Mouse (Mus musculus): ENCODE measurements around the gene Gm17349.
"Not testable (repeated sequence)": the region's sequence is repeated elsewhere in the genome, so short reads cannot be mapped to it uniquely, and the experiment has no call there.

Gene Gm17349

DNA sequence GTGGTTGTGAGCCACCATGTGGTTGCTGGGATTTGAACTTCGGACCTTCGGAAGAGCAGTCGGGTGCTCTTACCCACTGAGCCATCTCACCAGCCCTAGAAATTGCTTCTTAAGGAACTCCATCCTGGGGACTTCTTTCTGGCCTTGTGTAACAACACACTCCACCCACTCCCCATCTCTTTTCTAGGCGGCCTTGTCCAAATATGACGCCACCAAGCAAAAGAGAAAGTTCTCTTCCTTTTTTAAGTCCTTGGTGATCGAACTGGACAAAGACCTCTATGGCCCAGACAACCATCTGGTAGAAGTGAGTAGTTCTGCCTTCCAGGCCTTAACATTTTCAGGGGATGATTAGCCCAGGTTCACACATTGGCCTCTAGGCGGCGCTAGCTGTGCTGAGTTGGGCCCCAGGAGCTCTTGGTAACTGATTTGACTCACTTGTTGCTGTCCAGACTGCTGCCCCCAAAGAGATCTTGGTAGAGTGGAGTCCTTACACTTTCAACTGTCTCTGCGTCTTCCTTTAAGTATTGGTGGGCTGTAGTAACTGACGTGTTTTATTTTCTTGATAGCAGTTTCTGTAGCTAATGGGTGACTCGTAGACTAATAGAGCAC is at the start of gene Gm17349:
Gene Gm17349, minus strand, starts transcription at position 51 of the 609 bp plus-strand sequence.
- no peak for DNase-seq (ENCODE audit: low spot score in 2 of 2)

- DNase-seq (ENCODE audit: low spot score in 2 of 2): no peak
These were observed 48.9 kb upstream of the Gm17349 start for GRCm38 (mm10) chr15:99754204-99754603.

- DNase-seq (ENCODE audit: low spot score in 2 of 2): no peak
These were observed 34.9 kb upstream of the Gm17349 start for GRCm38 (mm10) chr15:99740229-99740628.

GRCm38 (mm10) chr15:99736675-99737074 is 31.4 kb upstream of the Gm17349 start:
- no peak for DNase-seq (ENCODE audit: low spot score in 2 of 2)

GRCm38 (mm10) chr15:99735631-99736030 is 30.3 kb upstream of the Gm17349 start:
- DNase-seq (ENCODE audit: low spot score in 2 of 2): peak; percentile 100

DNA sequence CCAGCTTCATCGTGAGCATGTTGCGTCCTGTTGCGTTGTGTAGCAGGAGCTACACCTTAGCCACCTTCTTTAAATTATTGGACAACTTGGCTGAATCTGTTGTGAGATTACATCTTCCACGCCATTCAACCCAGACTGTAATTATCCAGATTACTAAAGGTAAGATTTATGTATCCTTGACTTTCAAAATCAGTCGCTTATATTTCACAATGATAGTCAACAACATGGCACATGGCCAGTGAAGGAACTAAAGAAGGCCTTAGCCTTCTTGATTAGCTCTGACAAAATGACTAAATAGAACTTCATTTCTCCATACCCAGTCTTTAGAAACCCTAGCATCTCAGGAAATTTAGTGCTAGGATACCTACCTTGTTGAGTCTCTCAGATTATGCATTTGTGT is 27.9 kb upstream of the Gm17349 start:
- DNase-seq (ENCODE audit: low spot score in 2 of 2): no peak

DNA sequence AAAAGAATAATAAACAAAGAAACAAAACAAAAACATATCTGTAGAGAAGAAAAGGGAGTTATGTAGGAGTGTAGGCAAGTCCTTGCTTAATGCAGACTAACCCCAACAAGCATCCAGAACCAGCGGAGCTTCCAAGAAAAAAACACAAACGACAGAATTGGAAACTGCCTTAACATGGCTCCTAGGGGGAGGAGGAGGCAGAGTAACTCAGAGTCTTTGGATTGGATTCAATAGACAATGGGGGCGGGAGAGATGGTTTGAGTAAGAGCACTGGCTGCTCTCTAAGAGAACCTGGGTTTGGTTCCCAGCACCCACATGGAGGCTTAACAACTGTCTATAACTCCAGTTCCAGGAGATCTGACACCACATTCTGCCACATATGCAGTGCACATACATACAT is 26.4 kb upstream of the Gm17349 start:
- DNase-seq (ENCODE audit: low spot score in 2 of 2): no peak

- no peak for DNase-seq (ENCODE audit: low spot score in 2 of 2)
These were observed 25.9 kb upstream of the Gm17349 start for GRCm38 (mm10) chr15:99731167-99731566.

DNA sequence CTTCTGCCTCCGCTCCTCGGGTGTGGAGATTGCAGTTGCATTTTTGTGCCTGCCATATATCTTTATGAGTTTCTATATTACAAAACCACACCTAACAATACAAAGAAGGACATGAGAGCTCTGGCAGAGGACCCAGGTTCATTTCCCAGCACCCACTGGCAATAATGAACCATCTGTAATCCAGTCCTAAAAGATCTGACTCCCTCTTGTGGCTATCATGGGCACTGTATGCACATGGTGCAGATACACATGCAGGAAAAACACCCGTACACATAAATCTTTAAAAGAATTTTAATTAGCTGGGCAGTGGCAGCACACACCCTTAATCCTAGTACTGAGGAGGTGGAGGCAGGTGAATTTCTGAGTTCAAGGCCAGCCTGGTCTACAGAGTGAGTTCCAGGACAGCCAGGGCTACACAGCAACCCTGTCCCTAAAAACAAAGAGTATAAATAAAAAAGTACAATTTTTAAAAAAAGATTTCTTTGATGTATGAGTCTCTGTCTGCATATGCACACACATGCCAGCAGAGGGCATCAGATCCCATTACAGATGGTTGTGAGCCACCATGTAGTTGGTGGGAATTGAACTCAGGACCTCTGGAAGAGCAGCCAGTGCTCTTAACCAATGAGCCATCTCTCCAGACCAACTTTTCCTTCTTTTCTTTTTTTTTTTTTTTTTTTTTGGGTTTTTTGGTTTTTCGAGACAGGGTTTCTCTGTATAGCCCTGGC is 23.9 kb upstream of the Gm17349 start:
- DNase-seq (ENCODE audit: low spot score in 2 of 2): no peak

- no peak for DNase-seq (ENCODE audit: low spot score in 2 of 2)
These were observed 22.9 kb upstream of the Gm17349 start for GRCm38 (mm10) chr15:99728211-99728610.

- DNase-seq (ENCODE audit: low spot score in 2 of 2): no peak
These were observed 22.2 kb upstream of the Gm17349 start for GRCm38 (mm10) chr15:99727525-99727924.

GRCm38 (mm10) chr15:99727039-99727438 is 21.7 kb upstream of the Gm17349 start:
- not testable (repeated sequence) for DNase-seq (ENCODE audit: low spot score in 2 of 2)

DNA sequence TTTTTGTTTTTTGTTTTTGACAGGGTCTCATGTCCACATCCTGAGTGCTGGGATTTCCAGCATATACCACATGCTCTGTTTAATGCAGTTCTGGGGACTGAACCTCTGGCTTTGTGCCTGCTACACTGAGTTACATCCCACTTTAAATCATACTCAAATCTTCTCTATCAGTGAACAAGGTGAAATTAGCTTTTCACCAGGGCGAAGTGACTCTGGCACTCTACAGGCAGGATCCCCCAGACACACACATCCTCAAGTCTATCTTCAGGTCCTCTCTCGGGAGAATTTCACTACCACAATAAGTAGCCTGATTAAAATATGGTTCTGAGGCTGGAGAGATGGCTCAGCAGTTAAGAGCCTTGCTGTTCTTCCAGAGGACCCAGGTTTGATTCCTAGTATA is 21.3 kb upstream of the Gm17349 start:
- no peak for DNase-seq (ENCODE audit: low spot score in 2 of 2)

DNA sequence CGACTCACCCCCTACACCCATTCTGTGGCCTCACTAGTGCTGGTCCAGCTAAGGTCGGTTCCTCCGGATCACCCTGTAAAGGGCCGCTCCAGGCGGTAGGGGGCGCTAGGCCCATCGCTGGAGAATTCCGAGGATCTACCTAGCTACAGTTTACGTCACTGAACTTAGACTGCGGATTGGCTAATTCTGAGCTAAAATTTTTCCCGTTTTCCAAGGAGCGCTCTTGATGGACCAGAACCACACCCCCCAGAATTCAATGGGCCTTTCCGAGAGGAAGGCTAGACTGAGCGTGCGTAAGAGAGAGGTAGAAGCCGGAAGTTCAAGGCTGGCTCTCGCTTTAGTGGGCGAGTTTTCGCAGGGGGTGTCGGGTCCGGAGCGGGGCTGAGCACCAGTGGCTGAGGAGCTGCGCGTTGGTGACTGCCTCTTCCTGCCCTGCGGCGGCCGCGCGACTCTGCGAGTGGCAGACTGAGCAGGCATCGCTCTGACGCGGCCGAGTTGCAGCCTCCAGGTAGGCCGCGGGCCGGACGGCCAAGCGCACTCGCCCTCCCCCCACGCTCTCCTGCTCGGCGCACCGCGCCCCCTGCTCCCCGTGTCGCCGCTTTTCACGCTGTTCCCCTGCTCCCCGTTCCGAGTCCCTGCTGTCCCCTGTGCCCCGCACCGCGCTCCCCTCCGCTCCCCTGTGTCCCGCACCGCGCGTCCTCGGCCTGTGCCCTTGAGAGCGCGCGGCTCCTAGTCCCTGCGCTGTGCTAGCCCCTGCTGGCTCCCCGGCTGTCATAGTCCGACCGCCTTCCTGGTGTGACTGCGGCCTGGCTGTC is 20.3 kb upstream of the Gm17349 start, which contains the start of gene Cox14:
Gene Cox14, plus strand, starts transcription at position 278 of the 815 bp plus-strand sequence.
- peak; percentile 89 to 92 for DNase-seq (ENCODE audit: low spot score in 2 of 2)

GRCm38 (mm10) chr15:99724292-99725021 is 19.2 kb upstream of the Gm17349 start:
- DNase-seq (ENCODE audit: low spot score in 2 of 2): peak; percentile 67 to 73

GRCm38 (mm10) chr15:99723515-99724291 is 18.4 kb upstream of the Gm17349 start:
- peak in 1 of 2 experiments; percentile 59 for DNase-seq (ENCODE audit: low spot score in 2 of 2)

DNA sequence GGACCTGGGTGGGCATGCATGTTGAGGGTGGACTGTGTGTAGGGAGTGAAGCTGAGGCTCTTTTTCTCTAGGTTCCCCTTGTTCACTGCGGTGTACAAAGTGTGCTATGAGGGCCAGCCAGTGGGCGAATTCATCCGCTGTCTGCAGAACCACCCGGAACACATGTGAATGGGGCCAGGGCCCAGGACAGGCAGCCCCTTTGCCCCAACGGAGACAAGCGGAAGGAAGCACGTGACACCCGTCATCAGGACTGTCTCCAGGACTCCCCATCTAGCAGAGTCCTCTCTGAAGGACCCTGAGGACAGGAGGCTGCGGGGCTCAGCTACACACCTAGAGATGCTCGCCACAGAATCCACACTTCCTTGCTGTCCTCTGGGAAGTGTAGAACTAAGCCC is 17.8 kb upstream of the Gm17349 start:
- no peak for DNase-seq (ENCODE audit: low spot score in 2 of 2)

- no peak for DNase-seq (ENCODE audit: low spot score in 2 of 2)
These were observed 16.8 kb upstream of the Gm17349 start for GRCm38 (mm10) chr15:99721921-99722743.

- DNase-seq (ENCODE audit: low spot score in 2 of 2): no peak
These were observed 14.6 kb upstream of the Gm17349 start for GRCm38 (mm10) chr15:99719865-99720264.

- no peak for DNase-seq (ENCODE audit: low spot score in 2 of 2)
These were observed 13.3 kb upstream of the Gm17349 start for GRCm38 (mm10) chr15:99718461-99719021.
